Mouse (Mus musculus) cerebral cortex, adult 2 months (tissue): ENCODE data around the gene Col9a2.

Source experiments
- WGBS: fragments of 180-500 bp; shearing (Covaris S2); methylation state at CpG from one replicate; pipeline ENCODE4 v1.1.7; 2018; 5-methylcytosine and 5-hydroxymethylcytosine counted together

The Col9a2 gene

GRCm38 (mm10) chr4:121039331-121040115 lies at the start of gene Col9a2:
TSS of gene Col9a2 (plus strand) at chr4:121039385.
- 12% methylated on average over 46 of the region's 46 CpGs for WGBS

DNA sequence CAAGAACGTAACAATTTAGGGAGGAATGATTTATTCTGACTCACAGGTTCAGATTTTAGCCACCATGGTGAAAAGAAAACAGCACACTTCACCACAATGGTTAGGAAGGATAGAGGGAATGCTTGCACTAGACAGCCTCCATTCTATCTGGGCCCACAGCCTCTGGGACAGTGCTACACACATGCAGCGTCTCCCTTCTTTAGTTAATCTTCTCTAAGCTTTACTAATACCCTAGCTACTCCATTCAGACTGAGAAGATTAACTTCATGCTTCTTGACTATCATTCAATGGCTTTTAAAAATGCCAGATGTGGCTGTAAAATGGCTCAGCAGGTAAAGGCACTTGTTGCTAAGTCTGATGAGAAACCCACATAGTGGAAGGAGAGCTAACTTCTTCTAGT lies 46.9 kb upstream of the Col9a2 start:
- WGBS = 63% methylated on average over 2 of the region's 2 CpGs

GRCm38 (mm10) chr4:120993025-120993424 lies 46.2 kb upstream of the Col9a2 start:
- WGBS = 76% methylated on average over 1 of the region's 1 CpGs

- WGBS = 46% methylated on average over 1 of the region's 1 CpGs
These were observed 43.3 kb upstream of the Col9a2 start for GRCm38 (mm10) chr4:120995911-120996310.

GRCm38 (mm10) chr4:121001042-121001441 lies 38.1 kb upstream of the Col9a2 start:
- WGBS = 87% methylated on average over 2 of the region's 2 CpGs

DNA sequence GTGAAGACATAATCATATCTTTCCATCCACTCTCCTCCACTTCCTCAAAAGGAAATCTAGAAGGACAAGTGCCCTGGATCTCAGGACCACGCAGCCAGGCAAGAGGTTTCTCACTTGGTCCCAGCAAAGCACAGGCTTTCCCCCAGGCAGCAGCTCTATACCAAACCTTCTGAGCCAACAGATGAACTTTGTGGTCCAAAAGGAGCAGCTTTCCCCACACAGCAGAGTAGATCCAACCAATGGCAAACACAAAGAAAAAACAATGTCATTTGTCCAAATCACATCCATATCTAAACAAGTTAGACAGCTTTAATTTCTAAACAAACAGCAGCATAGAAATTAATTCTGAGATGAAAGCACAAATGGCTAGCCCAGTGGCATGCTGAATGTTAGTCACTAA lies 37.5 kb upstream of the Col9a2 start:
- 82% methylated on average over 1 of the region's 1 CpGs for WGBS

- 22% methylated on average over 8 of the region's 8 CpGs for WGBS
These were observed 36.6 kb upstream of the Col9a2 start for GRCm38 (mm10) chr4:121002400-121003171.

- WGBS = 16% methylated on average over 3 of the region's 3 CpGs
These were observed 35.5 kb upstream of the Col9a2 start for GRCm38 (mm10) chr4:121003611-121004091.

DNA sequence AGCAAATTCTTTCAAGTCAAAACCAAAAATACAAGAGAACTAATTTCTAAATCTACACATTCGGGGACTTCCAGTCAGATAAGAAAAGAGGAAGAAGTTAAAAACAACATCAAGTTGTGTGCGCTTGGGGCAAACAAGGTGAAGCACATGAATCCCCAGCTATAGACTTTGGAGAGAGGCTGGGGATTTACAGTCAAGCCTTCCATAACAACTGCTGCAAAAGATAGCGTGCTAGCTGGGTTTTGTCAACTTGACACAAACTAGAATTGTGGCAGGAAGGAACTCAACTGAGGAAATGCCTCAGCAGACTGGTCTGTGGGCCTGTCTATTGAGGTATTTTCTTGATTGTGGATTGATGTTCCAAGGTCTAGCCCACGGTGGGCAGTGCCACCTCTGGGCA lies 34.5 kb upstream of the Col9a2 start:
- WGBS = 52% methylated on average over 4 of the region's 4 CpGs

- 57% methylated on average over 3 of the region's 3 CpGs for WGBS
These were observed 31.0 kb upstream of the Col9a2 start for GRCm38 (mm10) chr4:121008071-121008745.

DNA sequence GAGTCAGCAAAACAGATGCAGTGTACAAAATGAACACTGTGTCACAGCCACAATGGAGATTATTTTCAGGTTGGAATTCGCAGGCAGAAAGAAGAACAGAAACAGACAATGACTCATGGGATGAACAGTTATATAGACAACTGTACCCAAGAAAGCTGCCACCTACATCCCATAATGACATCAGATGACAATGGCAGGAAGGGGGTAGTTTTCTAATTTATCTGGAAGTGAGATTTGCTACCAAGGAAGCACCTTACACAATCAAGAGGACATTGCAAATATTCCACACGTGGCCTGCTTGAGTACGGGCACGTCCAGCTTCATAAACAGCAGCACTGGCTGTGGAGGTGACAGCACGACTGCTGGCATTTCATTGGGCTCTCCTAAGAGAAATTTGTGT lies 30.0 kb upstream of the Col9a2 start:
- WGBS = 36% methylated on average over 5 of the region's 5 CpGs

DNA sequence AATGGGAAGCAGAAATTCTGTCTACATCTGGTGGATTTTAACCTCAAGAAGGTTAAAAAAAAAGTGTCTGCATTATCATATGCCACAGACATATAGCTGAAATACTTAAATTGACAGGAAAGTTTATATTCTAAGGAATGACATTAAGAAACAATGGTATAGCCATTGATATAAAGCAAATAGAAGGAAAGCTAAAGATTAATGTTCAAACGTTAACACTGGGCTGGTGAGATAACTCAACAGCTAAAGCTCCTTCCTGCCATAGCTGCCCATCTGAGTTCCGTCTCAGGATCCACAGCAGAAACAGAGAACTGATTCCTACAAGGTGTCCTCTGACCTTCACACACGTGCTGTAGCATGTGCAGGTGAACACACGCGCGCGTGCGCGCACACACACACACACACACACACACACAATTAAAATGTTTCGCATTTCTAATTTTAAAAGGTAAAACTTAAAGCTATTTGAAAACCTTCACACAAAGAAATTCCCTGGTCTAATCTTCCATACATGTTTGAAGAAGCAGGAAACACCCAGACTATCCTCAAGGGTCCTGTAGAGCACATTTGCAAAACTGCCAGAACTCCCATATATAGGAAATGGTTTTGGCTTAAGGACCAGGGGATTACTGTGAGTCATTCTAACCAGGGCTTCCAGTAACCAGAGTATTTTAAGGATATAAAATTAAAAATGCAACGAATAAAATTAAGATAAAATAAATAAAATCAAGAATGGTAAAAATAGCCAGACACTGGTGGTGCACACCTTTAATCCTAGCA lies 28.2 kb upstream of the Col9a2 start:
- WGBS = 77% methylated on average over 11 of the region's 11 CpGs

- WGBS = 59% methylated on average over 10 of the region's 10 CpGs
These were observed 24.5 kb upstream of the Col9a2 start for GRCm38 (mm10) chr4:121014594-121015267.

GRCm38 (mm10) chr4:121015268-121015659 lies 23.9 kb upstream of the Col9a2 start:
- 48% methylated on average over 7 of the region's 7 CpGs for WGBS

GRCm38 (mm10) chr4:121016021-121016898 lies 22.9 kb upstream of the Col9a2 start:
- WGBS = 2% methylated on average over 39 of the region's 40 CpGs

DNA sequence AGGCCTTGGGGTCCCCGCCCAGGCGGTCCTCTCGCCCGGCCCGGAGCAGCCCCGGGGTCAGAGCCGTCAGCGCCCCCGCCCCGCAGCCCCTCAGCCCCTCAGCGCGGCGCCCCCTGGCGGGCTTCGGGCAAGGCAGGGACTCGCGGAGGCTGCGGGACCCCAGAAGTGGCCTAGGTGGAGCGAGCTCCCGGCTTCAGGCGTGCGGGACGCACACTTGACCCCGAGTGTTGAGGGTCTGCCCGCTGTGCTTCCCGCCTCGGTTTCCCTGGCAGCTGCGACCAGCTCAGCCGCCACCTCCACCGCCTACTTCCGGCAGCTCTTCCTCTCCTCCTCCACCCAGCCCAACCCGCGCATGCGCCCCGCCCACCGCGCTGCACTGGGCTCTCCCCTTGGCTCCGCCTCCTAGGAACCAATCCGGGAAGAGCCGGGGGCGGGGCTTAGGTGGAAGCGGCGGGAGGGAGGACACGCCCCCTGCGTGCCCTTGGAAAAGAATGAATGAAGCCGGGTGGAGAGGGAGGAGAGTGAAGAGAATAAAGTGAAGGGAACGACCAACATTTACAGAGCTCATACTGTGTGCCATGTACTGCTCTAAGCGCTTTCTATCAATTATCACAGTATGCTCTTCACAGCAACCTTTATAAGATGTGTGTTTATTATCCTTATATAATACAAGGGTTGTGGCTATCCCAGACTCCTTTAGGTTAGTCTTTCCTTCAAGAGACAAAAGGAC lies 22.1 kb upstream of the Col9a2 start, which contains the start of gene Smap2:
Smap2 (minus strand) TSS at position 320 of the 730 bp plus-strand sequence.
- WGBS = under 1% methylated on average over 47 of the region's 48 CpGs

GRCm38 (mm10) chr4:121018250-121018649 lies 20.9 kb upstream of the Col9a2 start:
- 83% methylated on average over 3 of the region's 3 CpGs for WGBS

GRCm38 (mm10) chr4:121020040-121020790 lies 19.0 kb upstream of the Col9a2 start:
- WGBS = 35% methylated on average over 10 of the region's 10 CpGs
